Mouse (Mus musculus) hindbrain, embryonic 10.5 days (tissue): ENCODE data around the gene Hipk1. TPM values are rescaled to one million over a fixed set of nuclear protein-coding genes. Genes with fewer than 3 reads are reported as not detected.

Experiments
- polyA plus RNA-seq: library from polyadenylated mRNA; unstranded; fragments of >200 nt; fragmentation: Nextera tagmentation; extraction: Ambion mirVana; gene quantifications from 2 replicates; pipeline ENCODE4 v1.2.1, GENCODE M21; 2016

The Hipk1 gene
- polyA plus RNA-seq, 1 experiment from 2014 or later = 10.4 TPM

Other genes with a start within 250 kb of the Hipk1 start
- gene Syt6, start 216.3 kb downstream of the Hipk1 start, polyA plus RNA-seq = 1.5 and 2.0 TPM in 2 replicates
- 0.07 and 0.17 TPM in 2 replicates for gene Atg4a-ps, start 145.5 kb downstream of the Hipk1 start, polyA plus RNA-seq
- 10.6 and 11.5 TPM in 2 replicates for gene Olfml3, start 53.6 kb downstream of the Hipk1 start, polyA plus RNA-seq
- gene Gm10964, start 52.2 kb downstream of the Hipk1 start, polyA plus RNA-seq = not detected in 2 replicates
- gene Dclre1b, start 17.9 kb upstream of the Hipk1 start, polyA plus RNA-seq = 29.3 and 40.6 TPM in 2 replicates
- gene Ap4b1, start 18.0 kb upstream of the Hipk1 start, polyA plus RNA-seq = 21.7 and 22.1 TPM in 2 replicates
- gene Gm43064, start 18.0 kb upstream of the Hipk1 start, polyA plus RNA-seq = 0.10 and 0.27 TPM in 2 replicates
- gene Bcl2l15, start 41.0 kb upstream of the Hipk1 start, polyA plus RNA-seq = 0.21 TPM in 1 of 2 replicates, not detected in the other
- 0.20 and 0.24 TPM in 2 replicates for gene Ptpn22, start 68.2 kb upstream of the Hipk1 start, polyA plus RNA-seq
- gene Rsbn1, start 122.6 kb upstream of the Hipk1 start, polyA plus RNA-seq = 13.1 and 14.7 TPM in 2 replicates
- gene Phtf1, start 176.5 kb upstream of the Hipk1 start, polyA plus RNA-seq = 34.5 TPM in 2 replicates